Mouse (Mus musculus) lung, embryonic 15.5 days (tissue): ENCODE data around the gene Fgf5. TPM values are rescaled to one million over a fixed set of nuclear protein-coding genes. Genes with fewer than 3 reads are reported as not detected.

Experiments
- ATAC-seq: fragments of 200-750 bp; cut with Nextera tagmentation; 2 replicates; pipeline ENCODE4 v1.8.0; 2017; ENCODE audit warnings: moderate number of reproducible peaks, borderline replicate concordance; ENCODE audit not compliant: low FRiP score, low TSS enrichment; ENCODE audit errors: extremely low read depth
- H3K27ac ChIP-seq: fragments of 300-500 bp; sonication (generic); 2 replicates; pipeline ENCODE4 v1.5.1; 2015; ENCODE audit warnings: moderate library complexity, mild to moderate bottlenecking, inconsistent platforms
- H3K27me3 ChIP-seq: fragments of 300-500 bp; sonication (generic); 2 replicates; pipeline ENCODE4 v1.6.1; 2015; ENCODE audit warnings: inconsistent platforms
- H3K36me3 ChIP-seq: fragments of 300-500 bp; sonication (generic); 2 replicates; pipeline ENCODE4 v1.6.1; 2015; ENCODE audit warnings: inconsistent platforms
- H3K4me1 ChIP-seq: fragments of 300-500 bp; sonication (generic); 2 replicates; pipeline ENCODE4 v1.6.1; 2015; ENCODE audit warnings: inconsistent platforms
- H3K4me2 ChIP-seq: fragments of 300-500 bp; sonication (generic); 2 replicates; pipeline ENCODE4 v1.6.1; 2015; ENCODE audit warnings: inconsistent platforms, mild to moderate bottlenecking, moderate library complexity
- H3K4me3 ChIP-seq: fragments of 300-500 bp; sonication (generic); 2 replicates; pipeline ENCODE4 v1.5.1; 2015; ENCODE audit warnings: mild to moderate bottlenecking, inconsistent platforms
- H3K9ac ChIP-seq: fragments of 300-500 bp; sonication (generic); 2 replicates; pipeline ENCODE4 v1.6.1; 2015; ENCODE audit warnings: inconsistent platforms
- H3K9me3 ChIP-seq: fragments of 300-500 bp; sonication (generic); 2 replicates; pipeline ENCODE4 v1.6.1; 2016; ENCODE audit warnings: inconsistent platforms
- WGBS: fragments of 180-500 bp; shearing (Covaris S2); methylation state at CpG from one replicate; pipeline ENCODE4 v1.1.7; 2015; 5-methylcytosine and 5-hydroxymethylcytosine counted together
- polyA plus RNA-seq: library from polyadenylated mRNA; unstranded; fragments of >200 nt; fragmentation: Nextera tagmentation; extraction: Ambion mirVana; gene quantifications from 2 replicates; pipeline ENCODE4 v1.2.1, GENCODE M21; 2015

Gene Fgf5
- polyA plus RNA-seq, 1 experiment from 2014 or later = 0.64 TPM

DNA sequence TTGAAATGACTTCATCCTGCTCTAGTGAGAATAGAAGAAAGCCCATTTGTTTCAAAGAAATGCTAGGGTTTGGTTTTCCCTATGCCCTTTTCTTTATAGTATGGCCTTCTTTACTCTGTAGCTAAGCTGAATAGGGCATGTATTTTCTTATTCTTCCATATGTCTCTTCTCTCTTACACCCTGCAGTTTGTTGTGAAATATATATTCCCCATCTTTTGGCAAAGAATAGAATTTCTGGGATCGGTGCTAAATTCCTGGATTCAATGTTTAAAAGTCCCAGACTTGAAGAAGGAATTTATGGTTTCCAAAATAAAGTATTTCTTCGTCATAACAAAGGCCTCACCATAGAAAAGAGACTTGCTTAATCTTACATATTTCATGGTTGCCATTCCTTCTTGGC, 72.6 kb downstream of the Fgf5 start:
- 34% methylated on average over 2 of the region's 2 CpGs for WGBS

More for the DNA sequence above, 72.6 kb downstream of the Fgf5 start:
- H3K4me2 ChIP-seq = no peak overlapping the region
- H3K4me1 ChIP-seq = no peaks in the 10 kb centered on the region; the same call in 1 of the 2 replicates
- H3K9ac ChIP-seq = no peak overlapping the region
- no peak overlapping the region for H3K4me3 ChIP-seq
- no peaks in the 10 kb centered on the region for H3K36me3 ChIP-seq
- ATAC-seq = peak; percentile 56; the same call in 1 of the 2 replicates
- H3K27me3 ChIP-seq = no peaks in the 10 kb centered on the region; the same call in 1 of the 2 replicates
- H3K9me3 ChIP-seq = no peaks in the 10 kb centered on the region
- no peak overlapping the region for H3K27ac ChIP-seq

Other genes starting within 250 kb of the Fgf5 start
- 31.5 and 34.1 TPM in 2 replicates for gene Antxr2, start 223.1 kb upstream of the Fgf5 start, polyA plus RNA-seq
- 0.44 and 0.95 TPM in 2 replicates for gene Prdm8, start 87.0 kb upstream of the Fgf5 start, polyA plus RNA-seq
- 3.0 and 4.6 TPM in 2 replicates for gene Cfap299, start 75.1 kb downstream of the Fgf5 start, polyA plus RNA-seq